Mouse (Mus musculus) T-cell, adult 66 days (primary cell): Measurements from ENCODE around the gene Rtca. TPM values are rescaled to one million over a fixed set of nuclear protein-coding genes. Genes with fewer than 3 reads are reported as not detected.

Experiments used
- total RNA-seq, 2 experiments: library from RNA; stranded (reverse); gene quantifications; 3 replicates in 1 of 2; 4 replicates in 1 of 2; pipeline ENCODE4 v1.2.4; 2023

Gene Rtca
- 10 to 100 TPM; 24.3 to 26.2 TPM for total RNA-seq

GRCm38 (mm10) chr3:116507772-116508351, at the start of gene Rtca:
Rtca (minus strand) TSS chr3:116508208.

GRCm38 (mm10) chr3:116512904-116513716, 5.1 kb upstream of the Rtca start, which contains the start of gene Dbt:
Dbt (plus strand) TSS chr3:116513070.

Other genes starting within 250 kb of the Rtca start
- 10 to 100 TPM; 21.4 to 21.7 TPM for gene Cdc14a, start 84.2 kb downstream of the Rtca start, total RNA-seq
- gene Dbt, start 4.9 kb upstream of the Rtca start, total RNA-seq: 10 to 100 TPM; 15.1 to 16.1 TPM
- not detected for gene Lrrc39, start 54.8 kb upstream of the Rtca start, total RNA-seq
- gene Sass6, start 86.8 kb upstream of the Rtca start, total RNA-seq: 1 to 10 TPM; 7.5 to 8.5 TPM
- 10 to 100 TPM; 31.1 to 32.3 TPM for gene Trmt13, start 106.4 kb upstream of the Rtca start, total RNA-seq
- gene Mfsd14a, start 154.5 kb upstream of the Rtca start, total RNA-seq: 10 to 100 TPM; 84.9 to 94.9 TPM
- not detected for gene Gm43191, start 173.1 kb upstream of the Rtca start, total RNA-seq
- 10 to 100 TPM; 22.3 to 24.6 TPM for gene Slc35a3, start 204.6 kb upstream of the Rtca start, total RNA-seq